Mouse (Mus musculus) limb, embryonic 14.5 days (tissue): ENCODE data around the gene Gm40460. TPM values are rescaled to one million over a fixed set of nuclear protein-coding genes. Genes with fewer than 3 reads are reported as not detected.
A peak's percentile ranks its signal among the peaks of the same experiment; 100 is the strongest.
"Not testable (repeated sequence)": the region's sequence is repeated elsewhere in the genome, so short reads cannot be mapped to it uniquely, and the experiment has no call there.

Experiments
- ATAC-seq: fragments of 200-750 bp; cut with Nextera tagmentation; 2 replicates; pipeline ENCODE4 v1.8.0; 2017; ENCODE audit warnings: low read depth, moderate number of reproducible peaks, moderate TSS enrichment; ENCODE audit not compliant: low FRiP score
- DNase-seq: peaks from one replicate; pipeline ENCODE4 v3.0.0-alpha.2; 2015; ENCODE audit warnings: low spot score
- H3K27ac ChIP-seq: fragments of 300-500 bp; sonication (generic); replicated peaks from 2 replicates; pipeline ENCODE4 v1.5.1; 2014; ENCODE audit warnings: low read depth, mild to moderate bottlenecking, low read length, moderate library complexity, mixed read lengths
- H3K27me3 ChIP-seq: fragments of 300-500 bp; sonication (generic); 2 replicates; pipeline ENCODE4 v1.6.1; 2014; ENCODE audit warnings: low read length, mixed read lengths; ENCODE audit not compliant: control insufficient read depth, insufficient read depth
- H3K36me3 ChIP-seq: fragments of 300-500 bp; sonication (generic); 2 replicates; pipeline ENCODE4 v1.6.1; 2014; ENCODE audit warnings: mild to moderate bottlenecking, low read length, moderate library complexity, mixed read lengths; ENCODE audit not compliant: control insufficient read depth, insufficient read depth
- H3K4me1 ChIP-seq: fragments of 300-500 bp; sonication (generic); 2 replicates; pipeline ENCODE4 v1.6.1; 2014; ENCODE audit warnings: antibody characterized with exemption, low read length, mixed read lengths; ENCODE audit not compliant: control insufficient read depth, insufficient read depth
- H3K4me2 ChIP-seq: fragments of 300-500 bp; sonication (generic); replicated peaks from 2 replicates; pipeline ENCODE4 v1.6.1; 2014; ENCODE audit warnings: low read depth, mild to moderate bottlenecking, low read length, moderate library complexity; ENCODE audit not compliant: severe bottlenecking
- H3K4me3 ChIP-seq: fragments of 300-500 bp; sonication (generic); replicated peaks from 2 replicates; pipeline ENCODE4 v1.5.1; 2014; ENCODE audit warnings: low read length
- H3K9ac ChIP-seq: fragments of 300-500 bp; sonication (generic); 2 replicates; pipeline ENCODE4 v1.6.1; 2014; ENCODE audit warnings: mild to moderate bottlenecking, low read depth, low read length, moderate library complexity; ENCODE audit not compliant: severe bottlenecking
- H3K9me3 ChIP-seq: fragments of 300-500 bp; sonication (generic); 2 replicates; pipeline ENCODE4 v1.6.1; 2016; ENCODE audit warnings: low read length; ENCODE audit not compliant: control insufficient read depth
- POLR2A ChIP-seq: fragments of 200-500 bp; IDR thresholded peaks from 2 replicates; pipeline ENCODE4 v1.8.0; 2012; ENCODE audit warnings: inconsistent platforms, mild to moderate bottlenecking, moderate library complexity, borderline replicate concordance; ENCODE audit not compliant: insufficient read depth, insufficient read length; ENCODE audit errors: extremely low read depth
- WGBS: fragments of 180-500 bp; shearing (Covaris S2); extraction: QIAGEN DNeasy Blood & Tissue Kit; methylation state at CpG from one replicate; pipeline ENCODE4 v1.1.7; 2014; 5-methylcytosine and 5-hydroxymethylcytosine counted together
- polyA plus RNA-seq, 2 experiments: library from polyadenylated mRNA; depleted of rRNA in 1 of 2; stranded (reverse) in 1 of 2; unstranded in 1 of 2; fragments of >200 nt; fragmentation: Nextera tagmentation in 1 of 2; extraction: Ambion mirVana in 1 of 2; gene quantifications; 2 replicates each; pipeline versions ENCODE4 v1.2.1 to v1.2.3; 2012 to 2014

Gm40460 gene
- polyA plus RNA-seq, 2 experiments = not detected

- not testable (repeated sequence) for ATAC-seq, H3K4me3 ChIP-seq, H3K9ac ChIP-seq, H3K27ac ChIP-seq, DNase-seq, H3K9me3 ChIP-seq, H3K36me3 ChIP-seq, H3K4me2 ChIP-seq, H3K4me1 ChIP-seq, H3K27me3 ChIP-seq
Measured at GRCm38 (mm10) chr7:142274263-142274662, 33.4 kb upstream of the Gm40460 start, which contains the start of gene Gm4559. Gene Gm4559 (minus strand): TSS chr7:142274363.

- not testable (repeated sequence) for H3K9me3 ChIP-seq, H3K27me3 ChIP-seq, H3K9ac ChIP-seq, H3K36me3 ChIP-seq, DNase-seq, H3K4me3 ChIP-seq, H3K27ac ChIP-seq, H3K4me1 ChIP-seq, ATAC-seq, H3K4me2 ChIP-seq
- 38% methylated on average over 1 of the region's 1 CpGs for WGBS
Measured at GRCm38 (mm10) chr7:142258254-142258653, 17.4 kb upstream of the Gm40460 start, which contains the start of gene Gm2431. Gene Gm2431 (minus strand): TSS chr7:142258354.

DNA sequence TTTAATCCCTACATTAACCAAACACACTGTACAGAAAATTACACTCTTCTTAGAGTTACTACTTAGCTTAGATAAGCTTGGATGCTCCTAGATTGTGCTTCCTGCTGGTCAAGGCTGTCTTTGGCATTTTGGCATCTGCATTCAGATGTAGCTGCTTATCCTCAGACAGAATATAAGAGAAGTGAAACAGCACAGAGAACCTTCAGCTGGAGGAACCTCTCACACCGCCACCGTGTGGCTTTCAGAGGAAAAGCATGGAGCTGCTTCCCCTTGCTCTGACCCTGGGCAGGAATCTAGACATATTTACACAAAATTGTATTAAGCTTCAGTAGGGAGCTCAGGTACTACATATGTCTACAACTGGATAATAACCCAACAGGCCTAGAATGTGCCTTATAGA, 14.6 kb upstream of the Gm40460 start:
- Histone ChIP-seq H3K4me3 (no peak overlapping the region), H3K9me3 (no peaks in the 10 kb centered on the region), H3K27me3 (no peaks in the 10 kb centered on the region), H3K36me3 (no peaks in the 10 kb centered on the region), H3K4me2 (no peak overlapping the region), H3K27ac (no peak overlapping the region), H3K4me1 (no peaks in the 10 kb centered on the region), H3K9ac (no peak overlapping the region)
- 5% methylated on average over 2 of the region's 2 CpGs for WGBS
- ATAC-seq (no peak), DNase-seq (peak; percentile 49)
- TF ChIP-seq POLR2A = no peak

GRCm38 (mm10) chr7:142249824-142250223, 8.9 kb upstream of the Gm40460 start:
- Histone ChIP-seq H3K4me1 (no peaks in the 10 kb centered on the region), H3K27ac (no peak overlapping the region), H3K4me2 (no peak overlapping the region), H3K9me3 (no peaks in the 10 kb centered on the region), H3K27me3 (no peaks in the 10 kb centered on the region), H3K9ac (no peak overlapping the region), H3K36me3 (no peaks in the 10 kb centered on the region), H3K4me3 (no peak overlapping the region)
- 0% methylated on average over 1 of the region's 1 CpGs for WGBS
- peak; percentile 26 for DNase-seq
- TF ChIP-seq POLR2A = no peak
- no peak for ATAC-seq

GRCm38 (mm10) chr7:142231540-142231939, 9.3 kb downstream of the Gm40460 start:
- 20% methylated on average over 1 of the region's 1 CpGs for WGBS
- H3K27ac ChIP-seq = no peak overlapping the region
- H3K4me2 ChIP-seq = no peak overlapping the region
- ATAC-seq = no peak
- no peaks in the 10 kb centered on the region for H3K27me3 ChIP-seq
- no peaks in the 10 kb centered on the region for H3K9me3 ChIP-seq
- H3K4me3 ChIP-seq = no peak overlapping the region
- no peak for DNase-seq
- no peak for TF ChIP-seq POLR2A
- no peaks in the 10 kb centered on the region for H3K36me3 ChIP-seq
- H3K4me1 ChIP-seq = no peaks in the 10 kb centered on the region
- H3K9ac ChIP-seq = no peak overlapping the region

DNA sequence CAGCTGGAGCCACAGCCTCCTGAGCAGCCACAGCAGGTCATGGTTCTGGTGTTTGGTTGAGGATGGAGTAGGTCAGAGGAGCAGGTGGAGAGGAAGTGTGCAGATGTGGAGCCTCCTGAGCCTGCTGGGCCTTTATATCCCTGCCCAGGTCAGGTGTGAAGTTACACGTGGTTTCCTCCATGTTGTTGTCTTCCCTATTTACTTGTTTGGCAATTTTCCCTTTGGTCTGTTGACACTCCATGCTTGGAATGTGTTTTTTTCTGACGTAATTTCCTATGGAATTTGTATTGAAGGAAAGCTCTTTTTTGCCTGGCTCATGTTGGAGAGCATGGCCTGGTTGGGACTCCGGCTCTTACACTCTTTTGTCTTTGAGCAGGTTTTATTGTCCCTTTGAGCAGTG, 11.0 kb downstream of the Gm40460 start, which contains the start of gene Krtap5-5:
TSS of gene Krtap5-5 (minus strand) at position 101 of the 400 bp plus-strand sequence.
- not testable (repeated sequence) for ATAC-seq, DNase-seq, H3K4me1 ChIP-seq, H3K27me3 ChIP-seq, H3K9ac ChIP-seq, H3K36me3 ChIP-seq, H3K27ac ChIP-seq, H3K4me3 ChIP-seq, H3K4me2 ChIP-seq, H3K9me3 ChIP-seq
- WGBS = 43% methylated on average over 3 of the region's 3 CpGs
